Mouse (Mus musculus) liver, postnatal 0 days (tissue): Measurements from ENCODE around the gene Gpr25. TPM values are rescaled to one million over a fixed set of nuclear protein-coding genes. Genes with fewer than 3 reads are reported as not detected.

Experiments
- ATAC-seq: fragments of 200-750 bp; cut with Nextera tagmentation; 2 replicates; pipeline ENCODE4 v1.8.0; 2017; ENCODE audit warnings: mild to moderate bottlenecking, moderate library complexity
- DNase-seq: peaks from one replicate; pipeline ENCODE4 v3.0.0-alpha.2; 2016
- H3K27ac ChIP-seq: fragments of 300-500 bp; sonication (generic); 2 replicates; pipeline ENCODE4 v1.5.1; 2014; ENCODE audit warnings: antibody characterized with exemption, moderate library complexity, mild to moderate bottlenecking, low read depth
- H3K27me3 ChIP-seq: fragments of 300-500 bp; sonication (generic); 2 replicates; pipeline ENCODE4 v1.6.1; 2014; ENCODE audit warnings: low read length, control low read depth, mixed read lengths; ENCODE audit not compliant: insufficient read depth
- H3K36me3 ChIP-seq: fragments of 300-500 bp; sonication (generic); replicated peaks from 2 replicates; pipeline ENCODE4 v1.6.1; 2014; ENCODE audit warnings: mild to moderate bottlenecking, control low read depth, low read length, moderate library complexity, mixed read lengths; ENCODE audit not compliant: insufficient read depth
- H3K4me1 ChIP-seq: fragments of 300-500 bp; sonication (generic); 2 replicates; pipeline ENCODE4 v1.6.1; 2014; ENCODE audit warnings: antibody characterized with exemption, mild to moderate bottlenecking, control low read depth; ENCODE audit not compliant: insufficient read depth
- H3K4me2 ChIP-seq: fragments of 300-500 bp; sonication (generic); 2 replicates; pipeline ENCODE4 v1.6.1; 2014; ENCODE audit warnings: low read depth, mild to moderate bottlenecking, low read length, moderate library complexity, mixed read lengths
- H3K4me3 ChIP-seq: fragments of 300-500 bp; sonication (generic); 2 replicates; pipeline ENCODE4 v1.5.1; 2014; ENCODE audit warnings: low read depth, low read length
- H3K9ac ChIP-seq: fragments of 300-500 bp; sonication (generic); replicated peaks from 2 replicates; pipeline ENCODE4 v1.6.1; 2014; ENCODE audit warnings: mild to moderate bottlenecking, moderate library complexity
- H3K9me3 ChIP-seq: fragments of 300-500 bp; sonication (generic); 2 replicates; pipeline ENCODE4 v1.6.1; 2016; ENCODE audit warnings: mild to moderate bottlenecking, control low read depth, low read length, mixed read lengths
- CTCF ChIP-seq: sonication (generic); IDR thresholded peaks from 2 replicates; pipeline ENCODE4 v1.5.1; 2016; ENCODE audit warnings: antibody characterized with exemption, low read depth
- EP300 ChIP-seq: IDR thresholded peaks from 2 replicates; pipeline ENCODE4 v1.6.1; 2016; ENCODE audit warnings: antibody characterized with exemption, low read depth, mild to moderate bottlenecking
- WGBS: fragments of 180-500 bp; shearing (Covaris S2); extraction: QIAGEN DNeasy Blood & Tissue Kit; methylation state at CpG from one replicate; pipeline ENCODE4 v1.1.7; 2014; ENCODE audit not compliant: insufficient replicate concordance; 5-methylcytosine and 5-hydroxymethylcytosine counted together
- polyA plus RNA-seq: library from polyadenylated mRNA; unstranded; fragments of >200 nt; fragmentation: Nextera tagmentation; extraction: Ambion mirVana; gene quantifications from 2 replicates; pipeline ENCODE4 v1.2.1, GENCODE M21; 2015

Gene Gpr25
- polyA plus RNA-seq = not detected in 2 replicates

- H3K36me3 ChIP-seq = no peaks in the 10 kb centered on the region
- no peak for DNase-seq
- H3K27me3 ChIP-seq = peaks cover 59% of the 10 kb centered on the region
- H3K4me2 ChIP-seq = peak within 1 kb of the TSS; percentile 82
- 13% methylated on average over 28 of the region's 28 CpGs for WGBS
- H3K4me3 ChIP-seq = peak within 1 kb of the TSS; percentile 43
- peak; percentile 31 for ATAC-seq
- 0 out of 2 replicates have a peak within 1 kb of the TSS, but pooled peaks have one; percentile 2 for H3K9ac ChIP-seq
- peaks cover 12% of the 10 kb centered on the region for H3K4me1 ChIP-seq
- H3K9me3 ChIP-seq = no peaks in the 10 kb centered on the region
- TF ChIP-seq CTCF (no peak), EP300 (no peak)
- no peak within 1 kb of the TSS for H3K27ac ChIP-seq
These were observed at the start of gene Gpr25 for GRCm38 (mm10) chr1:136260635-136261238. Gene Gpr25, minus strand, starts transcription at chr1:136260873.

- no peaks in the 10 kb centered on the region for H3K9me3 ChIP-seq
- no peak overlapping the region for H3K9ac ChIP-seq
- DNase-seq (no peak), ATAC-seq (no peak)
- no peaks in the 10 kb centered on the region for H3K27me3 ChIP-seq
- WGBS = 92% methylated on average over 5 of the region's 5 CpGs
- H3K4me3 ChIP-seq = no peak overlapping the region
- no peak for TF ChIP-seq EP300
- TF ChIP-seq CTCF = no peak
- no peaks in the 10 kb centered on the region for H3K4me1 ChIP-seq
- H3K36me3 ChIP-seq = no peaks in the 10 kb centered on the region
- no peak overlapping the region for H3K4me2 ChIP-seq
- H3K27ac ChIP-seq = no peak overlapping the region
These were observed 48.5 kb upstream of the Gpr25 start for GRCm38 (mm10) chr1:136309193-136309592.

- Histone ChIP-seq H3K4me2 (no peak overlapping the region), H3K27ac (no peak overlapping the region), H3K27me3 (no peaks in the 10 kb centered on the region), H3K9me3 (no peaks in the 10 kb centered on the region), H3K9ac (no peak overlapping the region), H3K36me3 (0 out of 2 replicates have a peak, but pooled peaks cover 4% of the 10 kb centered on the region), H3K4me3 (no peak overlapping the region), H3K4me1 (no peaks in the 10 kb centered on the region)
- no peak for ATAC-seq
- WGBS = 70% methylated on average over 3 of the region's 3 CpGs
- DNase-seq = no peak
- TF ChIP-seq CTCF = peak; percentile 69
- TF ChIP-seq EP300 = no peak
These were observed 45.8 kb upstream of the Gpr25 start for GRCm38 (mm10) chr1:136306424-136306823.

GRCm38 (mm10) chr1:136293961-136294360, 33.3 kb upstream of the Gpr25 start:
- H3K4me1 ChIP-seq = no peaks in the 10 kb centered on the region
- DNase-seq (no peak), ATAC-seq (no peak)
- TF ChIP-seq CTCF = no peak
- no peak for TF ChIP-seq EP300
- no peak overlapping the region for H3K4me3 ChIP-seq
- no peak overlapping the region for H3K9ac ChIP-seq
- no peak overlapping the region for H3K27ac ChIP-seq
- no peak overlapping the region for H3K4me2 ChIP-seq
- peaks cover 6% of the 10 kb centered on the region; the same call in 1 of the 2 replicates for H3K36me3 ChIP-seq
- no peaks in the 10 kb centered on the region for H3K9me3 ChIP-seq
- no peaks in the 10 kb centered on the region for H3K27me3 ChIP-seq

GRCm38 (mm10) chr1:136289803-136290202, 29.1 kb upstream of the Gpr25 start:
- Histone ChIP-seq H3K36me3 (peaks cover 25% of the 10 kb centered on the region), H3K4me1 (no peaks in the 10 kb centered on the region), H3K9ac (no peak overlapping the region), H3K9me3 (no peaks in the 10 kb centered on the region), H3K4me3 (no peak overlapping the region), H3K27me3 (no peaks in the 10 kb centered on the region), H3K4me2 (no peak overlapping the region), H3K27ac (no peak overlapping the region)
- DNase-seq (no peak), ATAC-seq (no peak)
- WGBS = 59% methylated on average over 1 of the region's 1 CpGs
- peak; percentile 1; the same call in 1 of the 2 replicates for TF ChIP-seq CTCF
- no peak for TF ChIP-seq EP300

- Histone ChIP-seq H3K36me3 (peaks cover 82% of the 10 kb centered on the region), H3K27ac (no peak overlapping the region), H3K9ac (no peak overlapping the region), H3K27me3 (no peaks in the 10 kb centered on the region), H3K4me2 (no peak overlapping the region), H3K4me3 (no peak overlapping the region), H3K4me1 (no peaks in the 10 kb centered on the region), H3K9me3 (no peaks in the 10 kb centered on the region)
- WGBS = 92% methylated on average over 8 of the region's 8 CpGs
- DNase-seq (no peak), ATAC-seq (no peak)
- no peak for TF ChIP-seq CTCF
- TF ChIP-seq EP300 = no peak
These were observed 16.7 kb upstream of the Gpr25 start for GRCm38 (mm10) chr1:136277366-136277765.

GRCm38 (mm10) chr1:136268224-136268623, 7.6 kb upstream of the Gpr25 start:
- Histone ChIP-seq H3K4me3 (no peak overlapping the region), H3K9me3 (no peaks in the 10 kb centered on the region), H3K36me3 (peaks cover 34% of the 10 kb centered on the region), H3K27me3 (no peaks in the 10 kb centered on the region), H3K9ac (no peak overlapping the region), H3K27ac (no peak overlapping the region), H3K4me2 (no peak overlapping the region), H3K4me1 (no peaks in the 10 kb centered on the region)
- 64% methylated on average over 7 of the region's 7 CpGs for WGBS
- DNase-seq = no peak
- ATAC-seq = no peak
- TF ChIP-seq CTCF (no peak), EP300 (no peak)
